Mouse (Mus musculus): Measurements from ENCODE around the gene Usp45. TPM values are rescaled to one million over a fixed set of nuclear protein-coding genes. Genes with fewer than 3 reads are reported as not detected.
"Not testable (repeated sequence)": the region's sequence is repeated elsewhere in the genome, so short reads cannot be mapped to it uniquely, and the experiment has no call there.

Gene Usp45
- polyA plus RNA-seq (2015; fragmentation: Nextera tagmentation; extraction: Ambion mirVana) = 9.4 and 13.9 TPM in 2 replicates

GRCm38 (mm10) chr4:21766863-21767304 lies at the start of gene Usp45, which contains the start of gene Tstd3:
TSS of gene Usp45 (plus strand) at chr4:21767156.
TSS of gene Tstd3 (minus strand) at chr4:21767212.
- 1% methylated on average over 17 of the region's 17 CpGs for WGBS
- Histone ChIP-seq H3K36me3 (no peaks in the 10 kb centered on the region), H3K27me3 (no peaks in the 10 kb centered on the region), H3K4me1 (peaks cover 7% of the 10 kb centered on the region; the same call in 1 of the 2 replicates), H3K9ac (peak within 1 kb of the TSS; percentile 71), H3K9me3 (no peaks in the 10 kb centered on the region), H3K4me2 (peak within 1 kb of the TSS; percentile 64), H3K27ac (no peak within 1 kb of the TSS), H3K4me3 (peak within 1 kb of the TSS; percentile 58)
- peak; percentile 62; the same call in 1 of the 2 replicates for ATAC-seq (ENCODE audit: insufficient number of reproducible peaks, insufficient read depth, low FRiP score, low TSS enrichment, low read depth)

- Histone ChIP-seq H3K4me1 (no peaks in the 10 kb centered on the region), H3K27me3 (no peaks in the 10 kb centered on the region), H3K9me3 (no peaks in the 10 kb centered on the region), H3K9ac (no peak overlapping the region), H3K36me3 (no peaks in the 10 kb centered on the region), H3K27ac (no peak overlapping the region), H3K4me2 (no peak overlapping the region), H3K4me3 (no peak overlapping the region)
- ATAC-seq (ENCODE audit: insufficient number of reproducible peaks, insufficient read depth, low FRiP score, low TSS enrichment, low read depth) = no peak
- 44% methylated on average over 7 of the region's 7 CpGs for WGBS
Observed at GRCm38 (mm10) chr4:21722752-21723334, 44.1 kb upstream of the Usp45 start.

GRCm38 (mm10) chr4:21726912-21727614 lies 39.9 kb upstream of the Usp45 start:
- H3K36me3 ChIP-seq = no peaks in the 10 kb centered on the region
- WGBS = under 1% methylated on average over 22 of the region's 22 CpGs
- H3K9me3 ChIP-seq = no peaks in the 10 kb centered on the region
- peak overlapping the region; percentile 80 for H3K4me3 ChIP-seq
- peak overlapping the region; percentile 82 for H3K27ac ChIP-seq
- H3K9ac ChIP-seq = peak overlapping the region; percentile 84
- peak overlapping the region; percentile 73 for H3K4me2 ChIP-seq
- ATAC-seq (ENCODE audit: insufficient number of reproducible peaks, insufficient read depth, low FRiP score, low TSS enrichment, low read depth) = no peak
- no peaks in the 10 kb centered on the region for H3K27me3 ChIP-seq
- H3K4me1 ChIP-seq = peaks cover 5% of the 10 kb centered on the region

DNA sequence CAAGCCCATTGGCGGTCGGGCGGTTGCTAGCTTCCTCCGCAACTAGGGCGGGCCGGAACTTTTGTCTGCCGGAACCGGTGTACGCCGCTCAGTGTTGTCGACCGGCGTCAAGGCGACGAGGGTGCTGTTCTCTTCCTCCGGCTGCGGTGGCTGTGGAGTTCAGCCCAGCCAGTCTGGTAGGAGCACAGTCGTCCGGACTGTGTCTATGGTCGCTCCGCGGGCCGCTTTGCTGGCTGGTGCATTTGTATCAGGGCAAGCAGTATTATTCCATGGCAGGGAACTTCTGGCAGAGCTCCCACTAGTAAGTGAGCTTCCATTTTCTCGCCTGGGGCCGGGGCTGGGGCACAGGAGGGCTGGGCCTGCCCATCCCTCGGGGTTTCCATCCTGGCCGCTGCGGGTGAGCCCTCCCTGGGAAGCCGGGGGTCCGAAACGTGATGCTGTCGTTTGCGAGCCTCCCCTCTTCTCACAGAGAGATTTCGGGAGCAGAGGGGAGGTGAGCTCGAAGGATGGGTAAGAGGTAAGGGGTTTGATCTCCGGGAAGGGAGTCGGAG lies 39.3 kb upstream of the Usp45 start, which contains the start of gene Ccnc:
Ccnc (plus strand) TSS at position 87 of the 551 bp plus-strand sequence.
- H3K36me3 ChIP-seq = peaks cover under 1% of the 10 kb centered on the region
- H3K9ac ChIP-seq = peak within 1 kb of the TSS; percentile 84
- H3K27ac ChIP-seq = peak within 1 kb of the TSS; percentile 82
- peak within 1 kb of the TSS; percentile 73 for H3K4me2 ChIP-seq
- ATAC-seq (ENCODE audit: insufficient number of reproducible peaks, insufficient read depth, low FRiP score, low TSS enrichment, low read depth) = peak; percentile 93
- H3K27me3 ChIP-seq = no peaks in the 10 kb centered on the region
- peaks cover 5% of the 10 kb centered on the region for H3K4me1 ChIP-seq
- H3K9me3 ChIP-seq = no peaks in the 10 kb centered on the region
- peak within 1 kb of the TSS; percentile 80 for H3K4me3 ChIP-seq
- under 1% methylated on average over 37 of the region's 37 CpGs for WGBS

- Histone ChIP-seq H3K9me3 (no peaks in the 10 kb centered on the region), H3K9ac (no peak overlapping the region), H3K4me1 (no peaks in the 10 kb centered on the region), H3K4me2 (no peak overlapping the region), H3K27ac (no peak overlapping the region), H3K4me3 (no peak overlapping the region), H3K36me3 (peaks cover 28% of the 10 kb centered on the region), H3K27me3 (no peaks in the 10 kb centered on the region)
- 90% methylated on average over 4 of the region's 4 CpGs for WGBS
- no peak for ATAC-seq (ENCODE audit: insufficient number of reproducible peaks, insufficient read depth, low FRiP score, low TSS enrichment, low read depth)
Observed at GRCm38 (mm10) chr4:21739169-21739568, 27.8 kb upstream of the Usp45 start.

- not testable (repeated sequence) for H3K4me3 ChIP-seq; H3K9me3 ChIP-seq; H3K27me3 ChIP-seq; H3K4me1 ChIP-seq; ATAC-seq (ENCODE audit: insufficient number of reproducible peaks, insufficient read depth, low FRiP score, low TSS enrichment, low read depth); H3K27ac ChIP-seq; H3K9ac ChIP-seq; H3K4me2 ChIP-seq
- H3K36me3 ChIP-seq = peaks cover 24% of the 10 kb centered on the region
- WGBS = 93% methylated on average over 8 of the region's 8 CpGs
Observed at GRCm38 (mm10) chr4:21744142-21744541, 22.8 kb upstream of the Usp45 start.

DNA sequence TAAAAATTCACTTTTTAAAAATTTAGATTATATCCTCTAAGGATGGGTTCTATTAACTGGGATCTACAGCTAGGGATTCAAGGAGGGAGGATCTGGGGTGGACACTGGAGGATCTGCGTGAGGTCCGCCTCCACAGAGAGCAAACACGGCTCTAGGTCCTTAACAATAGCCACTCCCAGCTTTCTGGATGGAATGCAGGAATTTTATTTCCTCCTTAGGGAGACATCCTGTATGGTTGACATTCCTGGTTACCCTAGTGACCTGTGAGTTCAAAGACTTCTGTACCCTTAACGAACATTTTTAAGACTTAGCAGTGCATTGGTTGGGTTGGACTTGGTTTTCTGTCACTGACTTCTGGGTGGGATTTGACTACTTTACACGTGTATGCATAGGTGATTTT lies 21.2 kb upstream of the Usp45 start:
- Histone ChIP-seq H3K9me3 (no peaks in the 10 kb centered on the region), H3K9ac (no peak overlapping the region), H3K4me1 (no peaks in the 10 kb centered on the region), H3K4me2 (no peak overlapping the region), H3K27ac (no peak overlapping the region), H3K36me3 (peaks cover 24% of the 10 kb centered on the region), H3K27me3 (no peaks in the 10 kb centered on the region), H3K4me3 (no peak overlapping the region)
- WGBS = 79% methylated on average over 5 of the region's 5 CpGs
- ATAC-seq (ENCODE audit: insufficient number of reproducible peaks, insufficient read depth, low FRiP score, low TSS enrichment, low read depth) = no peak

DNA sequence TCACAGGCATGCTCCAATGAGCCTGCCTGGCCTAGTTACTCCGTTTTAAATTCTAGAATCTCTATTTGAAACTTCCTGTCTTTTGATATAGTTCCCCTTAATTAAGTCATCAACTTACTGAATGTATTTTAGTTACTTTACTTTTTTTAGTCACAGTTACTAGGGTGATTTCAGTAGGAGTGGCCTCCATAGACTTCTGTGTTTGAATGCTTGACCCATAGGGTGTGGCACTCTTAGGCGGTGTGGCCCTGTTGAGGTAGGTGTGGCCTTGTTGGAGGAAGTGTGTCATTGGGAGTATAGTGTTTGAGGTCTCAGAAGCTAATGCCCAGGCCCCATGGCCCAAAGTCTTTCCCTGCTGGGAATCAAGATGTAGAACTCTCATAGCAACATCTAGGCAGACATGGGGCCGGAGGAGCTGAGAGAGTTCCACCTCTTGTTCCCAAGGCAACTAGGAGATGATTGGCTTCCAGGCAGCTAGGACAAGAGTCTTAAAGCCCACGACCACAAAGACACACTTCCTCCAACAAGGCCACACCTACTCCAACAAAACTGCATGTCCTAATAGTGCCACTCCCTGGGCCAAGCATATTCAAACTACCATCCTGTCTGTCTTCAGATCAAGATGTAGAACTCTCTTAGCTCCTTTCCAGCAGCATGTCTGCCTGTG lies 11.7 kb upstream of the Usp45 start:
- Histone ChIP-seq H3K36me3 (peaks cover 11% of the 10 kb centered on the region), H3K4me1 (no peaks in the 10 kb centered on the region), H3K4me2 (no peak overlapping the region), H3K9ac (no peak overlapping the region), H3K4me3 (no peak overlapping the region), H3K27ac (no peak overlapping the region), H3K27me3 (no peaks in the 10 kb centered on the region), H3K9me3 (no peaks in the 10 kb centered on the region)
- ATAC-seq (ENCODE audit: insufficient number of reproducible peaks, insufficient read depth, low FRiP score, low TSS enrichment, low read depth) = no peak
- 69% methylated on average over 4 of the region's 4 CpGs for WGBS

- H3K36me3 ChIP-seq = peaks cover 8% of the 10 kb centered on the region
- H3K9ac ChIP-seq = no peak overlapping the region
- H3K4me1 ChIP-seq = no peaks in the 10 kb centered on the region; the same call in 1 of the 2 replicates
- no peak for ATAC-seq (ENCODE audit: insufficient number of reproducible peaks, insufficient read depth, low FRiP score, low TSS enrichment, low read depth)
- H3K4me3 ChIP-seq = no peak overlapping the region
- no peaks in the 10 kb centered on the region for H3K27me3 ChIP-seq
- H3K9me3 ChIP-seq = no peaks in the 10 kb centered on the region
- H3K4me2 ChIP-seq = no peak overlapping the region
- WGBS = 59% methylated on average over 1 of the region's 1 CpGs
- H3K27ac ChIP-seq = no peak overlapping the region
Observed at GRCm38 (mm10) chr4:21758860-21759259, 8.1 kb upstream of the Usp45 start.

GRCm38 (mm10) chr4:21761416-21762160 lies 5.4 kb upstream of the Usp45 start:
- Histone ChIP-seq H3K36me3 (peaks cover 8% of the 10 kb centered on the region), H3K9me3 (no peaks in the 10 kb centered on the region), H3K27ac (no peak overlapping the region), H3K27me3 (no peaks in the 10 kb centered on the region), H3K4me2 (no peak overlapping the region), H3K4me3 (no peak overlapping the region), H3K4me1 (peaks cover 5% of the 10 kb centered on the region; the same call in 1 of the 2 replicates), H3K9ac (no peak overlapping the region)
- WGBS = 65% methylated on average over 9 of the region's 9 CpGs
- no peak for ATAC-seq (ENCODE audit: insufficient number of reproducible peaks, insufficient read depth, low FRiP score, low TSS enrichment, low read depth)

- Histone ChIP-seq H3K36me3 (peaks cover 7% of the 10 kb centered on the region), H3K9me3 (no peaks in the 10 kb centered on the region), H3K27ac (no peak overlapping the region), H3K27me3 (no peaks in the 10 kb centered on the region), H3K4me2 (no peak overlapping the region), H3K9ac (no peak overlapping the region), H3K4me1 (peaks cover 7% of the 10 kb centered on the region; the same call in 1 of the 2 replicates), H3K4me3 (no peak overlapping the region)
- ATAC-seq (ENCODE audit: insufficient number of reproducible peaks, insufficient read depth, low FRiP score, low TSS enrichment, low read depth) = no peak
- WGBS = 73% methylated on average over 4 of the region's 4 CpGs
Observed at GRCm38 (mm10) chr4:21763827-21764226, 3.1 kb upstream of the Usp45 start.

Measured in embryonic facial prominence, embryonic 13.5 days (tissue).